Mouse (Mus musculus): ENCODE results near the gene Vmn1r15. TPM values are rescaled to one million over a fixed set of nuclear protein-coding genes. Genes with fewer than 3 reads are reported as not detected.

The Vmn1r15 gene
- total RNA-seq (2015): not detected in 2 replicates
- not detected in 2 replicates for total RNA-seq (2017)

DNA sequence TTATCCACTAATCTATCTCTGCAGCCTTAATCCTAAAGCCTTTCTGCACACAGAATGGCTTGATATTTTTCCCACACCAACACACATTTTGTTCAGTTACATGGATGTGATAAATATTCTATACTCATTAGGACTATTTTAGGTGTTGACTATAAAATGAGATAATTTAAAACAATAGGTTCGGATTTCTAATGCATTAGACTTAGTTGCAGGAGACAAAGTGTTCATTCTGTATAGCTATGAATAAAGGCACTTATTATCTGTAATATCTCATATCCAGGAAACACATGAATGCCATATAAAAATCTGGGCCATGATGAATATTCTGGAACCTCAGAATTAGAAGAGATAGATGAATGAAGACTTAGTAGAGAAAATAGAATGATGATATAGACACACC lies at the start of gene Vmn1r15:
TSS of gene Vmn1r15 (plus strand) at position 301 of the 400 bp plus-strand sequence.
- ATAC-seq (replicated peaks; ENCODE audit: poor library complexity): no peak

DNA sequence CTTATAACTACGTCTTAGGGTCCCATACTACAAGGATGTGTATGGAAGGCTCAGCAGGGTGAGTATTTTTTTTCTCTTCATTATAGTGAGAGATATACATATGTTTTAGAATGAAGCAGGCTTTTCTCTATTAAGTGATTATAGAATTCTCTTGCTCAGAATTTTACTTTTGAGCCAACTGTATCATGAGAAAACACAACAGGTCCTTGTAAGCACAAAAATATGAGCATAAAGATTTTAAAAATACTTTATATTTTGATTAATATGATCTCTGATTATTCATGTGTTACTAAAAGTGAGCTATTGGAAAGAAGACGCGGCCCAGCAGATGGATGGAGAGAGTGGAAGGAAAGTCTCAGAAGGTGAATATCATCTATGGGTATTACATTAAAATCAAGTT lies 26.4 kb upstream of the Vmn1r15 start, which contains the start of gene Vmn1r14:
TSS of gene Vmn1r14 (plus strand) at position 301 of the 400 bp plus-strand sequence.
- no peak for ATAC-seq (replicated peaks; ENCODE audit: poor library complexity)

DNA sequence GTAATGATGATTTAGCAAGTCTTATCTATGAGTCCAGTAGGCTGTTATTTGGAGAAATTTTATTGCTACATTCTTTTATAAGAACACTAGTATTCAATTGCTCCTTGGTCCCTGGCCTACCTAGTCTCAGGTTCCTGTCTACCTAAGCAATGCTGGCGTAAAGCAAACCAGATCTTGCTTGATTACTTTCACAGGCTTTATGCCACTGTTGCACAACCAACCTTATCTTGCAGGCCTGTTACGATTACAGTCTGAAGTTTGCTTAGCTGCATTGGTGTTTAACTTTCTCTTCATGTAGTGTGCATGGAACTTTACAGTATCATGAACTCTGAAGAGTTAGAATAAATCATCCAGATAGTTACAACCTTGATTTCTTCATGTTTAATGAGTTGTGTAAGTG lies 3.2 kb downstream of the Vmn1r15 start:
- no peak for ATAC-seq (replicated peaks; ENCODE audit: poor library complexity)

DNA sequence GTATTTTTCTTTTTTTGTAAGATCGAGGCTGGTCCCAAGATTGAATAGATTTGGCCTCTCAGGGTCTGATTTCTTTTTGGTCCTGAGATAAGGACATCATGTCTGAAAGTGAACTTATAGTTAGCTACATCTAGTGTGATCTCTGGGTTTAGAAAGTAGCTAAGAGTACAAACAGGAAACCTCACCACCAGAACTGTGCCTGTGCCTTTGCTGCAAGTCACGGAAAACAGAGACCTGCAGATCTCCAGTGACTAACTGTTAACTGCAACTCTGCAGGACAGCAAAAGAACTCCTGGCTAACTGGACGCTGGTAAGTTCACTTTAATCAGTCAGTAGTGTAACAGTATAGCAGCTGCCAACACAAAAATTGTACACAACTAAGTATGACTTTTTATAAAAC lies 14.1 kb downstream of the Vmn1r15 start:
- no peak for ATAC-seq (replicated peaks; ENCODE audit: poor library complexity)

DNA sequence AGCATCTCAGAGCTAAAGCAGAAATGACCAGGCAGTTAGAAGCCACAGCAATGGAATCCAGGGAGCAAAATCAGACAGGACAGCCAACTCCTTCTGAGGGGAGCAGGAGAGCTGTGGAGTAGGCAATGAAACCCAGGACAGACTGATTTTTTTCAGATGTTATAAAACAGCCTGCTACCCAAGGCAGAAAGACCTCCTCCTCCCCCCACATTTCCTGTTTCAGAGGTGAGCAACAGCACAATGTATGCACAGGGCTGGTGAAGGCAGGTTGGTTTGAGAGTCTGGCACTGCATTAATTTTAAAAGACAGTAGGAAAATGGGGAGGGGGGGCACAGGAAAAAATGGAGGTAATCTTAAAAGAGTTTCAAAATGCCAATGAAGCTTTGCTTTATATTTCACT lies 14.8 kb downstream of the Vmn1r15 start:
- ATAC-seq (replicated peaks; ENCODE audit: poor library complexity): no peak

DNA sequence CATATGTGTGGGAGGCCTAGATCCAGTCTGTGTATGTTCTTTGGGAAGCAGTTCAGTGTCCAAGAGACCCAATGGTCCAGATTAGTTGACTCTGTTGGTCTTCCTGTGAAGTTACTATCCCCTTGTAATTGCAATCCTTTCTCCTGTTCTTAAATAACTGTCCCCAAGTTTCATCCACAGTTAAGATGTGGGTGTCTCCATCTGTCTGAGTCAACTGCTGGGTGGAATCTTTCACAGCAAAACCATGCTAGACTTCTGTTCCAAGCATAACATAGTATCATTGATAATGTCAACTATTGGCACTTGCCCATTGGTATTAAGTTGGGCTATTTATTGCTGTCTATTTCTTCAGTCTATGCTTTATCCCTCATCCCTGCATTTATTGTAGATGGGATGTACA lies 21.2 kb downstream of the Vmn1r15 start:
- no peak for ATAC-seq (replicated peaks; ENCODE audit: poor library complexity)

Other genes with a start within 250 kb of the Vmn1r15 start
- not detected in 2 replicates for gene Vmn1r7, start 232.6 kb upstream of the Vmn1r15 start, total RNA-seq (2015)
- not detected in 2 replicates for gene Vmn1r7, start 232.6 kb upstream of the Vmn1r15 start, total RNA-seq (2017)
- not detected in 2 replicates for gene Vmn1r8, start 225.7 kb upstream of the Vmn1r15 start, total RNA-seq (2015)
- not detected in 2 replicates for gene Vmn1r8, start 225.7 kb upstream of the Vmn1r15 start, total RNA-seq (2017)
- not detected in 2 replicates for gene Vmn1r9, start 191.2 kb upstream of the Vmn1r15 start, total RNA-seq (2015)
- not detected in 2 replicates for gene Vmn1r9, start 191.2 kb upstream of the Vmn1r15 start, total RNA-seq (2017)
- not detected in 2 replicates for gene Vmn1r10, start 148.5 kb upstream of the Vmn1r15 start, total RNA-seq (2015)
- gene Vmn1r10, start 148.5 kb upstream of the Vmn1r15 start, total RNA-seq (2017): not detected in 2 replicates
- not detected in 2 replicates for gene Vmn1r11, start 124.5 kb upstream of the Vmn1r15 start, total RNA-seq (2015)
- gene Vmn1r11, start 124.5 kb upstream of the Vmn1r15 start, total RNA-seq (2017): not detected in 2 replicates
- not detected in 2 replicates for gene Vmn1r12, start 101.0 kb upstream of the Vmn1r15 start, total RNA-seq (2015)
- not detected in 2 replicates for gene Vmn1r12, start 101.0 kb upstream of the Vmn1r15 start, total RNA-seq (2017)
- gene Vmn1r13, start 54.7 kb upstream of the Vmn1r15 start, total RNA-seq (2015): not detected in 2 replicates
- gene Vmn1r13, start 54.7 kb upstream of the Vmn1r15 start, total RNA-seq (2017): not detected in 2 replicates
- gene Vmn1r14, start 26.3 kb upstream of the Vmn1r15 start, total RNA-seq (2015): not detected in 2 replicates
- not detected in 2 replicates for gene Vmn1r14, start 26.3 kb upstream of the Vmn1r15 start, total RNA-seq (2017)
- gene Vmn1r16, start 71.5 kb downstream of the Vmn1r15 start, total RNA-seq (2015): not detected in 2 replicates
- gene Vmn1r16, start 71.5 kb downstream of the Vmn1r15 start, total RNA-seq (2017): not detected in 2 replicates
- gene Vmn1r17, start 105.8 kb downstream of the Vmn1r15 start, total RNA-seq (2015): not detected in 2 replicates
- gene Vmn1r17, start 105.8 kb downstream of the Vmn1r15 start, total RNA-seq (2017): not detected in 2 replicates
- gene Vmn1r18, start 137.8 kb downstream of the Vmn1r15 start, total RNA-seq (2015): not detected in 2 replicates
- not detected in 2 replicates for gene Vmn1r18, start 137.8 kb downstream of the Vmn1r15 start, total RNA-seq (2017)
- not detected in 2 replicates for gene Vmn1r19, start 145.8 kb downstream of the Vmn1r15 start, total RNA-seq (2015)
- not detected in 2 replicates for gene Vmn1r19, start 145.8 kb downstream of the Vmn1r15 start, total RNA-seq (2017)
- not detected in 2 replicates for gene Vmn1r20, start 171.0 kb downstream of the Vmn1r15 start, total RNA-seq (2015)
- not detected in 2 replicates for gene Vmn1r20, start 171.0 kb downstream of the Vmn1r15 start, total RNA-seq (2017)